Mouse (Mus musculus): ENCODE data around the gene Arhgap23.

Arhgap23 gene

DNA sequence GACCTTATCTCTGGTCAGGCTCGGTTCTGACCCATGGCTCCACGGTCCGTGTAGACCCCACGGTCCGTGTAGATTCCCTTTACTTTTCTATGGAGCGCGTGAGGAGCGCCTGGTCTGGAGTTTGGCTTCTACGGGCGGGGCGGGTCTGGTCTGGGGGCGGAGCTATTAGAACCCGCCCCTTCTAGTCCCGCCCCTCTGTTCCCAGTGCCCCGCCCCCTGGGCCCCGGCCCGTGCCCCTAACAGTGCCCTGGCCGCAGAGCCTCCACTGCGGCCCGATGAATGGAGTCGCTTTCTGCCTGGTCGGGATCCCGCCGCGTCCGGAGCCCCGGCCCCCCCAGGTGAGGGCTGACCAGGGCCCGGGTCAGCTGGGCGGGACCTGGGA, at the start of gene Arhgap23:
Gene Arhgap23 (plus strand): TSS at position 204 of the 382 bp plus-strand sequence.
- in situ Hi-C loops (cut with MboI, MseI) = no loop called here

DNA sequence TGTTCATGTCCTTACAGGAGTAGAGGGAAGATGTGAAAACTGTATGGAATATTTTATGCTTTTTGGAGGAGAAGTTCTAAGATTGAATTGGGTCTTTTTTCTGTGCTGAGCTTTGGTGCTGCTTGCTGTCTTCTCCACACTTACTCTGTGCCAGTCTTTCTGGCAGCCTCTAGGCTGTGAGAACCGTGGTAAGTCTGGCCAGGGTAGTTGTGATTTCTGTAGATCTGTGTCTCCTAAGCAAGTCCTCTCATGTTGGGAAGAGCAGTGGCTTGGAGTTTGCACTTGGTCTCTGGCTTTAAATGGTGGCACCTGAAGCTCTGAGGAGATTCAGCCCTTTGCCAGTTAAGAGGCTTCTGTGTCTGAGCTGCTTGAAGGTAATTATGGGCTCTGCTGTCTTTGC, 49.8 kb upstream of the Arhgap23 start:
- in situ Hi-C loops (cut with MboI, MseI) = loop anchor here (10.0 kb wide), 1 partner anchor 1289 kb away; no protein-coding TSS in a partner anchor

DNA sequence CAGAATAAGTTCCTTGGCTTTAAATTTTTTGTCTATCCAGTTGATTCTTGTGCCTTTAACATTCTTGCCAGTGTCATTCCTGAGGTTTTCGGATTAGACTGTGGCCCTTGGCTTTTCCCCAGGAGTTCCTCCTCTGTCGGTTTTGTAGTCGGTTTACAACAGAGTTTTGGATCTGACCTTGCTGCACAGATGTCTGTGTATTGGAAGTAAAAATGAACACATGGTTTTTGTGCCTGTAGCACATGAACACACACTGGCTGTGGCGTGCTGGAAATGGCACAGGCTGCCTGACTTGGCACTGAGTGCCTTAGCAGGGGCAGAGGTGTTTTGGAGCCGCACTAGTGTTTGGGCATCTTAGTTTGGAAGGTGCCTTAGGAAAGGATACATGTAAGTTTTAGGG, 46.8 kb upstream of the Arhgap23 start:
- in situ Hi-C loops (cut with MboI, MseI) = loop anchor here (10.0 kb wide), 1 partner anchor 1286 kb away; no protein-coding TSS in a partner anchor

DNA sequence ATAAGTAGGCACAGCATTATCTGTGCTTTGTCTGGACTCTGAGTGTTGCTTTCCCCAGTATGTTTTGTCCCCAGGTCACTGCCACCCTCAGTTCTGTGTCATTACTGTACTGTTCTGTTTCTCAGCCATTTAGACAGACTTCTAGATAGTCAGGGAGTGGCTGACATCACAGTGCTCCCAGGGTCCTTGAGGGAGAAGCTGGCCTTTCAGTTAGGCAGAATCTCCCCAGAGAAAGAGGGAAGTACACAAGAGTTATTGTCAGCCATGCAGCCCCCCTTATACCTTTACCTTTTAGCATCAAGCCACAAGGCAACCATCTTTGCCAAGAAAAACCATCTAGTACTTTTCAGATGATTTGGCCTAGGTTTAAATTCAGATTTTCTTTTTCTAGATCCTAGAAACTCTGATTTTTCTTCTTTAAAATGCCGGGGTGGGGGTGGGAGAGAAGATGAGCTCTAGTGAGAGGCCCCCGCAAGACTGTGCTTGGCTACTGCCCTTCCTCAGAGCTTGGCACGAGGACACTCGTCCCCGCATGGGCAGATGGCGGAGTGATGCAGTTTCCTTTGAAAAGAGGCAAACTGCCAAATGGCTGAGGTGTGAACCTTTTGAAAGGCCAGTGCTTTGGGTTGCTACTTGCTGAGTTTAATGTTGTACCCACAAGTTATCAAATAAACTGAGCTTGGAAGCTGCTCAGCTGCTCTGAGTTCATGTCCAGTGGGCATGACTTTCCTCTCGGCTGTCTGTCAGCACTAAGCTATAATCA, 44.8 kb upstream of the Arhgap23 start:
- in situ Hi-C loops (cut with MboI, MseI) = no loop called here

DNA sequence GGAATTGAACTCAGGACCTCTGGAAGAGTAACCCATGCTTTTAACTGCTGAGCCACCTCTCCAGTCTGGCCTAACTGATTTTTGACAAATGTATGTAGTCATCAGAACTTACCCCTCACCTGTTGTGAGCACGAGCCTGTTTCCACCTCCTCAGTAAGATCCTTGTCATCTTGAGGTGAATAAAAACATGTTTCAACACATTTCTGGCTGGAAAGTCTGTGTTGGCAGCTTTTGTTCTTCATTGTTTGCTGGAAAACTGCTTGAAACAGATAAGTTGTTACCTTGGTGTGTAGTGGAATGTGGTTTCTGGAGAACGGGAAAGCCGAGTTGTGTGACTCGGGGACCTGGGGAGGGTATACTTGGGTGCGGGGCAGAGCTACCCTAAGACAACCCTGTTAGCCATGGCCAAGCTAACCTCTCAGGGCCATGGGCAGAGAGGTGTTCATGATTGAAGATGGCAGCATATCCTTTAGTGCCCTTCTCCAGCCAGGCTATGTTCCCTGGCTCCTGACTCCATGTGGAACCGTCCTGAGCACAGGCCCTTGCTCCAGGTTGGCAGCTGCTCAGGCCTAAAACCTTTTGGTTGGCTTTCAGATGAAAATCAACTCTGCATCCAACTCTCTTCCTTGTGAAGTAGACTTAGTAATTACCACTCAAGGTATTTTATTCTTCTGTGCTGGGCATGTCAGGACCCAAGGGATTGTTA, 43.0 kb upstream of the Arhgap23 start:
- in situ Hi-C loops (cut with MboI, MseI) = no loop called here

DNA sequence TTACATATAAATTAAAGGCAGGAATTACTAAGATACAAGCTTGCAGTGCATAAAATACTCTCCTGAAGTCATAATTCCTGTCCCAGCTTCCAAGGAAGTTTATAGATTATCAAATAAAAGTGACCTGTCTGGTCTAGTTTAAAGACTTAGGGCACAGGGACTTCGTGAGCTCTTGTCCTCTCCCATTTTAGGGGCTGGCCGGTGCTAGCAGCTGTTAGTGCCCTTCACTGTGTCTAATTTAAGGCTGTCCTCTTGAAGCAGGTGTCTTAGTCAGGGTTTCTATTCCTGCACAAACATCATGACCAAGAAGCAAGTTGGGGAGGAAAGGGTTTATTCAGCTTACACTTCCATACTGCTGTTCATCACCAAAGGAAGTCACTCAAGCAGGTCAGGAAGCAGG, 41.9 kb upstream of the Arhgap23 start:
- in situ Hi-C loops (cut with MboI, MseI) = no loop called here

DNA sequence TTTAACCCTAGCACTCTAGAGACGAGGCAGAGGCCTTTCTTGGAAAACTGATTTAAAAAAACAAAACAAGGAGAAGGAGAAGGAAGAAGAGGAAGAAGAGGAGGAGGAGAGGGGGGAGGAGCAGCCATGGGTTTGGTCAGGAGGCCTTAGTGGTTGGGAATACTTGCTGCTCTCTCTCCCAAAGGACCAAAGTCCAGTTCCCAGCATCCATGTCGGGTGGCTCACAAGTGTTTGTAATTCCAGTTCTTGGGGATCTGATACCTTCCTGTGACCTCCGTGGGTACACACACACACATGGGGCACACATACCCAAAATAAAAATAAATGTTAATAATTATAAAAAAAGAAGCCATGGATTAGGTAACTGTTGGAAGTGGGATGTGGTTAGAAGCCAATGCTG, 35.3 kb upstream of the Arhgap23 start:
- in situ Hi-C loops (cut with MboI, MseI) = loop anchor here (10.0 kb wide), 1 partner anchor 675 kb away; no protein-coding TSS in a partner anchor

DNA sequence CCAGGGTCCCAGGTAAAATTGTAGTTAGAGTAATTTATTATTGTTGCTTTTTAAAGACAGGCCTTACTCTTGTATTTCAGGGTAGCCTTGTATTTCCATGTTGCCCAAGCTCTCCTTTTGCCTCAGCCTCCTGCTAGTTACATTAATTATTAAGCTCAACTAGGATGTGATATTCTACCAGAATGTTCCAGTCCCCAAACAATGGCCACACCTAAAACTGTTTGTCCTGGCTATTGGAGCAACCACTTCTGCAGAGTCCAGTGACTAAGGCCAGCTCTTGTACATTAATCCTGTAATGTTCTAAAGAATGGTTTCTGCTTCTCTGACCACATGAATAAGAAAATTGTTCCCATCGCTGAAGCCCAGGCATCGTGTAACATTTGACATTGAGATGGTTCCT, 32.3 kb upstream of the Arhgap23 start:
- in situ Hi-C loops (cut with MboI, MseI) = loop anchor here (10.0 kb wide), 1 partner anchor 678 kb away; no protein-coding TSS in a partner anchor

DNA sequence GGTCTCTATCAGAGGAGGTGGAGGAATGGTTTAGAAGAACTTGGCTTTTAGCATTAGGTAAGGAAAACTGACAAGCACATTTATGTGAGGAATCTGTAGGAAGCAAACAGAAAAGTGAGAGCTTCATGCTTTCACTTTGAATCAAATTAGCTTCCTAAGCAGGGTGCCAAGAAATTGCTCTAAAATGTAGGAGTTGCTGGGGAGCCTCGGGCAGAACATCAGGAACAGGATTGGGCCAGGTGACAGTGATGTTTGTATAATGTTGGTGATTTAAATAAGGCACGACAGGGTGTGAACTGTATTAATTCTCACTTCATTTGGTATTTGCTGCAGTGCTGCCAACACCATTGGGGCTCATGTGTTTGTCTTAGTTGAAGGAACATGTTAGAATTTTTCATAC, 31.6 kb upstream of the Arhgap23 start:
- in situ Hi-C loops (cut with MboI, MseI) = loop anchor here (10.0 kb wide), 1 partner anchor 679 kb away; no protein-coding TSS in a partner anchor

DNA sequence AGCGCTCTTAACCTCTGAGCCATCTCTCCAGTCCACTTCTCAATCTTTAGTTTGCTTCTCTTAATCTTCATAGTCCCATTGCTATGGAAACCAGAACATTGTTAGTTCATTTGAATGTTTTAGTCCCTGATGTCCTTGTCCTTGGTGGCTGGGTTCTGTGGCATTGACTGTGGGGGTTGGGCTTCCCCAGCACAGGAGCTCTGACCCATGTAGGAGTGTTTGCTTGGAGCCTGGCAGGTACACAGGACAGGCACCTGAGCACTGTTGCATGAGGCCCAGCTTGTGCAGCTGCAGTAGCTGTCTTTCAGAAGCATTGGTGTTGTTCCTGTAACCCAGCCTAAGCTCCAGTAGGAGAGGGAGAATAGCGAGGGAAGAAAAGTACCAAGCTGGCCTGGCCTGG, 27.5 kb upstream of the Arhgap23 start:
- in situ Hi-C loops (cut with MboI, MseI) = loop anchor here (10.0 kb wide), 1 partner anchor 683 kb away; no protein-coding TSS in a partner anchor

DNA sequence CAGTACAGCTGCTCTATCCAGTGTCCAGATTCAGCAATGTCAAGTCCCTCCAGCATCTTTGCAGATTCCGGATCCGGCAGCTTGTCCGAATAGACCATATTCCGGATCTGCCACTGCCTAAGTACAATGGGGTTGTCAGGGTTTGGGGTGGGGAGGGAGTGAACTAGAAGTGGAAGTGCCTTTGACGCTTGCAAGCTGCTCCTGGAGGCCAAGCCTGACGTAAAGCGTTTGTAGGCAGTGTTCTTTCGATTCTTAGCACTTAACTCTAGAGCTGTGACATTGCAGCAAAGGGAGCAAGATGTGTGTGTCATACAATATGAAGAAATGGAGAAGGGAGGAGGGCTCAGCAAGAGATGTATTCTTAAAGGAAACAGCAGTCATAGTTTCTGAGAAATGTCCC, 26.2 kb upstream of the Arhgap23 start:
- in situ Hi-C loops (cut with MboI, MseI) = loop anchor here (10.0 kb wide), 1 partner anchor 684 kb away; no protein-coding TSS in a partner anchor

DNA sequence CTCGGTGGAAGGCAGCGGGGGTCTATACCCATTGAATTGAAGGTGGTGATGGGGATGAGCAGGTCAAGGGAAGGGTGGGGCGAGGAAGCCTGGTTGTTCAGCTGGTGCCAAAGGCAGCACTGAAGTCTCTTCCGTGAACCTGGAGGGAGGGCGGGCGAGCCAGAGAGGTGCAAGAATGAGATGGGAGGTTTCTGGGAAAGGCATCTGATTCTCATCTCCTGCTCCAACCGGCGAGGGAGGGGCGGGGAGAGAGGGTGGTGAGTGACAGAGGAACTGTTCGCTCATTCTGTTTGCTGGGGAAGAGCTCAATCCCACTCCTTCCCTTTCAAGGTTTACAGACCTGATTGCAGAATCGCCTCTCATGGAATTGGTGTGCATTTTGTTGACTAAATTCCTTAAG, 21.7 kb upstream of the Arhgap23 start:
- in situ Hi-C loops (cut with MboI, MseI) = no loop called here

DNA sequence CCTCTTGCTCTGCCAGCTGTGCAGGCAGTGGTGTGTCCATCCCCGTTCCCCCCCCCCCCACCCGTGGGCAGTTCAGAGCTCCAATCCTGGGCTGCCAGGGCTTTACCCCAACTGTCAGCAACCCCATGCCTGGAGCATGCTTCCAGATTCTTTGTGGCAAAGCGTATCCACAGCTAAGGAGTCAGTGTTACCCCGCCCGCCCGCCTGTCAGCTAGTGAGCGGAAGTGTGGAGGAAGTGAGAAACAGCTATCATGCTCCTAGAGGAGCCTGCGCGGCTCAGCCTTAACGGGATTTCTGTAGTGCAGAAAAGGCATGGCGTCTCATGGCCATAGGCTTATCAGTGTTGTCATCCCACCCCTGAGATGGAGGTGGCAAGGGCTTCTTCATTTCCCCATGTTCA, 21.2 kb upstream of the Arhgap23 start:
- in situ Hi-C loops (cut with MboI, MseI) = no loop called here

DNA sequence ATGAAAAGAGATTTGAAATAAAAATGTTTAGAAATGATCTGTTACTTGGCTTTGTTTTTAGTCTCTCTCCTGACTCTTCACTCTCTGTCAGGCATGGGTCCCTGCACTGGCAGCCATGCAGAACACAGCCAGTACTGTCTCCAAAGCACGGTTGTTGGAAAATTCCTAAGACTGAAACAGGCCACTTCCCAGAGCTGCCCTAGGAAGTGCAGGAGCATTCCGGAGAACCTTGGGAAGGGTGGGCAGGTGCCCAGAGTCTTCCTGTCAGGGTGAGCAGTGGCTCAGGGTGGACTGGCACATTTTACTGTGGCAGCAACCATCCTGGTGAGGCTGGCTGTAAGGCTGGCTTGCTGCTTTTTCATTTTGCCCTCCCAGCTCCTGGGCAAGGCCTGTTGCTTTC, 16.8 kb upstream of the Arhgap23 start:
- in situ Hi-C loops (cut with MboI, MseI) = no loop called here

DNA sequence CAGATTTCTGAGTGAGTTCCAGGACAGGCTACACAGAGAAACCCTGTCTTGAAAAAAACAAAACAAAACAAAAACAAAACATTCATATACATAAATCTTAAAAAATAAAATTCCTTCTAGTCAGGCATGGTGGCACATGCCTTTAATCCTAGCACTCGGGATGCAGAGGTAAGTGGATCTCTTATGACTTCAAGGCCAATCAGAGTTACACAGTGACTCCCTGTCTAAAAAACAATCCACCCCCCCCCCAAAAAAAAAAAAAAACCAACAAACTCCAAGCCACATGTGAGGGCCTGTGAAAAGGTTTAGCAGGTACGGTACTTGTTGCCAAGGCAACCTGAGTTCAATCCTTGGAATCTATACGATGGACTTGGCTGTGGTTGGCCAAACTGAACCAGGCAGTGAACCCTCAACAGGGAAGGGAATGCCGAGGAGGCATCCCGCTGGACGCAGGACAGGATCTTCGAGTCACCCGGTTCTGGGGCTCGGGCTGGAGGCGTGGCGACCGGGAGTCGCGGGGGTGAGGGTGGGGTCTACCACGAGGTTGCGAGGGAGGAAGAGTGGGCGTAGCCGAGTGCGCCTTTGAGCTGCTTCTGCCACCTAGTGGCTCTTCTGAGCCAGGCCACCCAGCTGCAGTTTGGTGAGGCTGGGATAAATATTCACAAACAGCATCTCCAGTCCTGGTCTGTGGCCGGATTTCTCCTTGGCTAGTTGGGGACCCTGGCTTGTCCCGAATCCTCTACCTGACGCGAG, 15.2 kb upstream of the Arhgap23 start:
- in situ Hi-C loops (cut with MboI, MseI) = no loop called here

DNA sequence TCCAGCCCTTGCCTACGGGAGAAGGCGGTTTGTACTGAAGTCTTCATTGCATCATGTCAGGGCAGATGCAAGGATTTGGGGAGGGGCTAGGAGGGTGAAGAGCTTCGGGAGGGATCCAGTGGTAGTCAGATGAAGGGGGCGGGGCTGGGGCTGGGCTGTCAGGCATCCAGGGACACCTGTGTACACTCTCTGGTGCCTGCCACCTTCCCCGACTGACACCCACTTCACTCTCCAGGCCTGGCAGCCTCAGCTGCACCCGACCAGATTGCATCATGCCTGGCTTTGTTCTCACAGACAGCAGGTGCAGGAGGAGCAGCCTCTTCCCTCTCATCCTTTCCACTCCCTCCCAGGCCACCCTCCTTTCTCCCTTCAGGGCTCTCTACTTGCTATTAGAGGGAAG, 14.3 kb upstream of the Arhgap23 start:
- in situ Hi-C loops (cut with MboI, MseI) = no loop called here

DNA sequence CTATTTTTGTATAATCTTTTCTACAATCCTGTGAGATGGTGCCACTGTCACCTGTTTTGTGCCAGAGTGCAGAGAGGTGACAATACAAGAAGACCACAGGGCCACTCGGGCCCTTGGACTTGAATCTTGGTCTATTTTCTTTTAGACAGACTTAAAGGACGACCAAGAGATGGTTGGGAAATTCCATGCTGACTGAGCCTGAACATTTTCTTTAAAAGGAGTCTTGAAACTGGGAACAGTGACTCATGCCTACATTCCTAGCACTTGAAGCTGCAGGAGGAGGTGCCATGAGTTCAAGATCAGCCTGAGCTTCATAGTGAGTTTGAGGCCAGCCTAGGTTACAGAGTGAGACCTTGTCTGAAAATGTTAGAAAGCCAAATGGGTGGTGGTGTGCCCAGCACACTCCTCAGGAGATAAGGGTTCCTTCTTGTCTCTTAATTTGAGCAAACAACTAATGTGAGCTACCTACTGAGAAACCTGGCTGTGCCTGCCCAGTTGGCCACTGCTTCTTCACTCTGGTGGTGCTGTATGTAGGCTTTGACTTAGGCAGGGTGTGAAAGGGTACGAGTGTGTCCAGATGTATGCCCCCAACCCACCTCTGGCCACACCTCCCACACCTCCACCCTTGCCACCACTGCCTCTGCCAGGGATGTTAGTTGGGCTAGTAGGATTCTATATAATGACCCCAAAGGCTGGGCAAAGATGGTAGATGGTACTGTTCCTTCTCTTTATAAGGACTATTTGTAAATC, 13.5 kb upstream of the Arhgap23 start:
- in situ Hi-C loops (cut with MboI, MseI) = no loop called here

DNA sequence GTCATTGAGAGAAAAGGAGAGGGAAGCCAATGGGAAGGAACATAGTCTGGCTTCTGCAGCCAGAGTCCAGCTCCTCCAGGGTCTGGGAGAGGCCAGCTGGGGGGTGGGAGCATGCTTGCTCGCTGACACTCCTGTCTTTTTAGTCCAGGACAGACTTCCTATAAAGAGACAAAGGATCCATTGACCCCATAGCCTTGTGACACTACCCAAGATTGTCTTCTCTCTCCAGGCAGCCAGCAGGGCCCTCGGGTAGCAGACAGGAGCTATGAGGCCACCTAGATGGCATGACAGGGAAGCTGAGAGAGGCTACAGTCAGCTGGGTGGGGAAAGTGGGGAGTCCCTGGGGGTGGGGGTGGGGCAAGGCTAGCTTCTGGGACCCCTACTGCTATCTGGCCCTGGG, 12.6 kb upstream of the Arhgap23 start:
- in situ Hi-C loops (cut with MboI, MseI) = no loop called here

DNA sequence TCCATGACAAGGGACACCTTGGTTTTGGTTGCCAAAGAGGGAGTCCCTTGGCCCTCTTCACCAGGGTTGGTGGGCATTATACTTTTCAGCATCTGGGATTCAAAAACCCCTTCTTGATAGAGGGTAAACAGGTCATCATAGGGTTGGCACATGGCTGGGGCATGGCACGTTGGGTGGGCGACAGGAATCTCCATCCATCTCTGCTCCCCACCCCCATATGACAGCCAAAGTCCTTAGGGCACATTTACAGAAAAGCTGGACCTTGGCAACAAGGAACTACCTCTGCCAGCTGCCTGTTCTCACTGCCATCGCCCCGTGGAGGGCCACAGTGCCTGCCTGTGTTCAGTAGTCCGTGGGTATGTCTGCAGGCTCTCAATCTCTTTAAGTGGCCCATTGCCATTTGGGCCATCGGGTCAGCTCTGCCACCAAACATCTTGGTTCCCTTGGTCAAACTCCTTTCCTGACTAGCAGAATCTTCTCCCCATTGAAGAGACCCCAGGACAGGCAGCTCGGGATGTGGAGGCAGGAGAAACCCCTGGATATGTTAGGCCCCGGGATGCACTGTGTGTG, 11.6 kb upstream of the Arhgap23 start:
- in situ Hi-C loops (cut with MboI, MseI) = no loop called here

DNA sequence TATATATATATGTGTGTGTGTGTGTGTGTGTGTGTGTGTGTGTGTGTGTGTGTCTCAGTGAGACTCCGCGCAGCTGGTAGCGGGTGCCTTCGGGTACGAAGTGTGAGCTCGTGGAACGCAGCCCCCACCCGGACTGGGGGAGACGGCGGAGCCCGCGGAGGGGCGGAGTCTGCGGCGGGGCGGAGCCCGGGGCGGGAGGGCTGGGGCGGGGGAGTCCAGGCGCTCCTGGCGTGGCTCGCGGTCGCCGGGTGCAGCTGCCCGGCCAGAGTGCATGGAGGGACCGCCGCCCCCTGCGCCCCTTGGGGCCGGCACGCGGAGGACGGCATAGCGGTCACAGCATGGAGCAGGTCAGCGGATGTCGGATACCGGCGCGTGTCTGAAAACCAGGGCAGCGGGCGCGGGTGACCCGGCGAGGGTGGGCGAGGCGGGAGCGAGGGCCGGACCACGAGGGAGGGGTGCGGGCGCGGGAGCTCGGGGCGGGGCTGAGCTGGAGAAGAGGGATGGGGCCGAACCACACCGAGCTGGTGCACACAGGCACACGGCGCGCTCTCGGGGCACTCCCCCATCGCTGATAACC, 11.1 kb upstream of the Arhgap23 start:
- in situ Hi-C loops (cut with MboI, MseI) = no loop called here

DNA sequence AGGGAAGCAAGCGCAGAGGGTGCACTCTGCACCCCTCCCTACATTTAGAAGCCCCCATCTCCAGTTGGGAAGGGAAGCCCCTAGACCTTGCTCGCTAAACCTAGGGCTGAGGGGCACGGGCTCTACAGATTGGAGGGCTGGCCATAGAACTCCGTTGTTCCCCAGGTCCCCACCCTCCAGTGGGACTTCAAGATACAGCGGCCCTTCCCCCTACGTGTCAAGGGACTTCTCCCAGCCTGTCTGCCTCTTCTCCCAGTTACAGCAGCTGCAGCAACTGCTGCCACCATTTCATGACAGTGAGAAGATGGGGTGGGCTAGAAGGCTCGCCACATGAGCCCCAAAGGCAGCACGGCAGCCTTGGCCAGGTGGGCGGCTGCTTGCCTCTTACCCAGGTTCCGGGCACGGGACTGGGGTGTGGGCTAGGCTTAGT, 10.6 kb upstream of the Arhgap23 start:
- in situ Hi-C loops (cut with MboI, MseI) = no loop called here
